Mouse (Mus musculus) olfactory bulb, adult 2 months (tissue): Measurements from ENCODE around the gene Vma21.

Experiments
- CTCF ChIP-seq: fragments of 200-500 bp; IDR thresholded peaks from 2 replicates; pipeline ENCODE4 v1.5.1; 2012; ENCODE audit warnings: low read depth, mild to moderate bottlenecking, low read length, moderate library complexity; ENCODE audit not compliant: insufficient read depth
- POLR2A ChIP-seq: fragments of 200-500 bp; IDR thresholded peaks from 2 replicates; pipeline ENCODE4 v1.6.1; 2012; ENCODE audit warnings: mild to moderate bottlenecking, low read depth, low read length, moderate library complexity; ENCODE audit not compliant: insufficient read depth

DNA sequence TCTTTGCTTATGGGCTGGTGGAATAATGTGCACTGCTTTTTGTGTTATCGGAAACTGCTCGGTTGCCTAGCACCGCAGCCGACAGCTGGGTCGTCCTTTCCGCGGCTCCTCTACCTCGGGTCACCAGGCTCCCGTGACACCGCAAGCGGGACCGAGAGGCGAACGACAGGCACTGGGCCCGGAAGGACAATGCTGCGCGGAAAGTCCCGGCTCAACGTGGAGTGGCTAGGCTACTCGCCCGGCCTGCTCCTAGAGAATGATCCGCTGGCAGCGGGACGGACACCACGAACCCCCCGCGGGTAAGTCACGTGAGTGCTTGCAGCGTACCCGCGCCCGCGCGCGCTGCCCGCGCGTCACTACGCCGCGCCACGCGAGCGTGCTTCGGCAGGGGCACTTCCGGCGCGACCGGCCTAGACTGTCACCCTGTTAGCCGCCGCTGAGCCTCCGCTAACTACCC, 705 bp downstream of the Vma21 start:
- TF ChIP-seq CTCF (no peak), POLR2A (peak; percentile 66)
